Mouse (Mus musculus): Measurements from ENCODE around the gene Fcrls. TPM values are rescaled to one million over a fixed set of nuclear protein-coding genes. Genes with fewer than 3 reads are reported as not detected.

Fcrls gene
- polyA plus RNA-seq, 1 experiment from 2014 or later: 5.1 TPM

DNA sequence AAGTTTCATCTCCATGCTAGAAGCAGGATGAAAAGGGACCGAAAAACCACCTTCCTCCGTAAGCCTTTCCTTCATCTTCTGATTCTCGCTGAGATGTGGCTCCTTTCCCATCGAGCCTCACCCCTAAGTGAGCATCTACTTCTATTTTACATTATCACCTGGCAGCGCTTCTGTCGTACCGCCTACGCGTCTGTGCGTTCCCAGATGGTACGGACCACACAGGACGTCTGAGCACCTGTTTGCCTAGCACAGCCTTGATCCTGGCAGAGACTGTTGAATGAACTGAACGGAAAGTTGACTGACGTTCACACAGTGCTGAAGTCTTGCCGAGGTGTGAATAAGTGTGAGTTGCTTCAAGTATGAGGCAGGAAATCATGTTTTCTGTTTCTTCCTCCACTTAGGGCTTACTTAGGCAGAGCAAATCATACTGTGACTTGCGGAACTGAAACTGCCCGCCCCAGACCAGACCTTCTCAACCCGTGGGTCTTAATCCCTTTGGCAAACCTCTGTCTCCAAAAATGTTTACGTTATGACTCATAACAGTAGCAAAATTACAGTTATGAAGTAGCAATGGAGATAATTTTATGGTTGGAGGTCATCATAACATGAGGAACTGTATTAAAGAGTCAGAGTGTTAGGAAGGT is 49.2 kb downstream of the Fcrls start:
- no peak overlapping the region for H3K9ac ChIP-seq
- no peaks in the 10 kb centered on the region for H3K4me1 ChIP-seq
- H3K36me3 ChIP-seq (ENCODE audit: poor library complexity, severe bottlenecking): no peaks in the 10 kb centered on the region
- H3K9me3 ChIP-seq (replicated peaks): no peaks in the 10 kb centered on the region
- no peak for ATAC-seq
- no peak overlapping the region for H3K4me2 ChIP-seq
- H3K4me3 ChIP-seq: no peak overlapping the region
- no peak overlapping the region for H3K27ac ChIP-seq
- H3K27me3 ChIP-seq: no peaks in the 10 kb centered on the region
- 87% methylated on average over 19 of the region's 19 CpGs for WGBS

DNA sequence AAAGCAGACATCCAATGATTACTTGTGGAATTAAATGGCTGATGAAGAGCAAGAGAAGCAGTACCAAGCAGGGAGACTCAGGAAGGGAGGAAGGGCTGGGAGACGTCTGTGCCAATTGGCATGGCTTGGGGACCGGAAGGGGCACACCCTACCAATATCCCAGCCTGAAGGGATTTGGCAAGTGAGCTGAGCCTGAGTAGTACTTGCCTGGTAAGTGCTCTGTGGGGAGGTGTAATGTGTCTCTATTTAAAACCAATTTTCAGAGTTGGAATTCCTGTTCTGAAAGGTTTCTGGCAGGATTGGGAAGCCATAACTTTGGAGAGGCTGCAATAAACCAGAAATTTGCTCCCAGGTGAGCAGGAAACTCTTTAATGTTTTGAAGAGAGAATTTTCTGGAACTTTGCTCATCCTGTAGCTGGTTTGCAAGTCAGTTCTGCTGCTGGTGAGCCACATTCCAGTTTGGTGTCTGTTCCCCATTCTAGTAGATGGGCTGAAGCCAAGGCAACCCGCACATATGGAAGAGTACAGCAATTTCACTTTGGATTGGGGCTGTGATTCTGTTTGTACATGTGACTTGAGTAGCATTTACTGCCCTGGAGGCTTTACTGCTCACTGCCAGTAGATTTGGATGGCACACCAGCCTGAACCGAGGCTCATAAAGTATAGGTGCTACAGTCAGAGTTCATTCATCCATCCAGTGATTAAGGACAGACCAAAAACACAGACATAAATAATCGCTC is 57.0 kb downstream of the Fcrls start:
- H3K4me1 ChIP-seq: peaks cover 6% of the 10 kb centered on the region; the same call in 1 of the 2 replicates
- no peak overlapping the region for H3K9ac ChIP-seq
- no peaks in the 10 kb centered on the region for H3K9me3 ChIP-seq (replicated peaks)
- no peak overlapping the region for H3K4me2 ChIP-seq
- no peaks in the 10 kb centered on the region for H3K27me3 ChIP-seq
- no peak for ATAC-seq
- H3K27ac ChIP-seq: no peak overlapping the region
- 87% methylated on average over 5 of the region's 5 CpGs for WGBS
- no peak overlapping the region for H3K4me3 ChIP-seq
- no peaks in the 10 kb centered on the region for H3K36me3 ChIP-seq (ENCODE audit: poor library complexity, severe bottlenecking)

Other genes starting within 250 kb of the Fcrls start
- gene Kirrel, start 89.0 kb downstream of the Fcrls start, polyA plus RNA-seq (2015; fragmentation: Nextera tagmentation; extraction: Ambion mirVana): 5.8 and 7.4 TPM in 2 replicates
- 0.16 TPM in 1 of 2 replicates, not detected in the other for gene Cd5l, start 94.1 kb upstream of the Fcrls start, polyA plus RNA-seq (2015; fragmentation: Nextera tagmentation; extraction: Ambion mirVana)
- gene Fcrl1, start 112.6 kb upstream of the Fcrls start, polyA plus RNA-seq (2015; fragmentation: Nextera tagmentation; extraction: Ambion mirVana): not detected in 2 replicates
- not detected in 2 replicates for gene Fcrl5, start 172.0 kb upstream of the Fcrls start, polyA plus RNA-seq (2015; fragmentation: Nextera tagmentation; extraction: Ambion mirVana)

All from forebrain, embryonic 13.5 days (tissue).